Mouse (Mus musculus) G1E (cell line): ENCODE data around the gene Ociad2. TPM values are rescaled to one million over a fixed set of nuclear protein-coding genes. Genes with fewer than 3 reads are reported as not detected.

Experiments
- ATAC-seq: 2 replicates; pipeline ENCODE4 v1.8.0; 2016; ENCODE audit warnings: mild to moderate bottlenecking; ENCODE audit not compliant: insufficient number of reproducible peaks, poor library complexity, low FRiP score, severe bottlenecking; ENCODE audit errors: extremely low read depth
- DNase-seq: peaks from one replicate; pipeline ENCODE4 v3.0.0; 2012; ENCODE audit warnings: low spot score
- H3K27me3 ChIP-seq: 2 replicates; pipeline ENCODE4 v1.6.1; 2012; ENCODE audit warnings: mild to moderate bottlenecking, low read length, inconsistent platforms; ENCODE audit not compliant: insufficient read depth
- H3K36me3 ChIP-seq: replicated peaks from 2 replicates; pipeline ENCODE3; 2012; ENCODE audit warnings: mild to moderate bottlenecking, inconsistent platforms
- H3K4me1 ChIP-seq: 2 replicates; pipeline ENCODE4 v1.6.1; 2012; ENCODE audit warnings: low read depth, low read length, inconsistent platforms, mixed read lengths; ENCODE audit not compliant: insufficient read depth
- H3K4me3 ChIP-seq: 2 replicates; pipeline ENCODE4 v1.5.1; 2012; ENCODE audit warnings: low read depth, mild to moderate bottlenecking, inconsistent platforms, low read length, moderate library complexity, mixed read lengths
- H3K9me3 ChIP-seq: replicated peaks from 2 replicates; pipeline ENCODE4 v1.6.1; 2012; ENCODE audit warnings: inconsistent platforms
- CTCF ChIP-seq: IDR thresholded peaks from 2 replicates; pipeline ENCODE4 v1.5.1; 2012; ENCODE audit warnings: low read depth, low read length, inconsistent platforms, mixed read lengths
- GATA1 ChIP-seq: IDR thresholded peaks from 2 replicates; pipeline ENCODE4 v1.6.1; 2012; ENCODE audit warnings: borderline replicate concordance, low read length, inconsistent platforms, mixed read lengths
- GATA2 ChIP-seq: IDR thresholded peaks from 2 replicates; pipeline ENCODE4 v1.6.1; 2012; ENCODE audit warnings: low read depth, low read length, inconsistent platforms, borderline replicate concordance
- POLR2AphosphoS5 ChIP-seq: IDR thresholded peaks from 2 replicates; pipeline ENCODE4 v1.6.1; 2012; ENCODE audit warnings: low read depth, low read length, inconsistent platforms; ENCODE audit not compliant: insufficient replicate concordance
- TAL1 ChIP-seq: conservative IDR thresholded peaks from 2 replicates; pipeline ENCODE4 v1.6.1; 2012; ENCODE audit warnings: low read depth, low read length, inconsistent platforms, mixed read lengths
- polyA plus RNA-seq: library from polyadenylated mRNA; stranded (reverse); fragments of >175 nt; gene quantifications from 2 replicates; pipeline ENCODE4 v1.2.3, GENCODE M21; 2012
- total RNA-seq, 2 experiments: library from RNA; stranded (forward) in 1 of 2; stranded (reverse) in 1 of 2; fragments of 200-1000 nt in 1 of 2; fragments of >200 nt in 1 of 2; fragmentation: Nextera tagmentation in 1 of 2; gene quantifications; 2 replicates each; pipeline ENCODE4 v1.2.3; 2014 to 2017

Gene Ociad2
- total and polyA plus RNA-seq, 3 experiments, result 1.1 TPM; not detected in 2

GRCm38 (mm10) chr5:73359134-73359751 is 18.4 kb upstream of the Ociad2 start:
- Histone ChIP-seq H3K4me3 (no peak overlapping the region), H3K4me1 (peaks cover 28% of the 10 kb centered on the region), H3K27me3 (peaks cover 9% of the 10 kb centered on the region), H3K9me3 (no peaks in the 10 kb centered on the region), H3K36me3 (no peaks in the 10 kb centered on the region)
- no peak for DNase-seq
- TF ChIP-seq GATA2 (no peak), GATA1 (no peak), CTCF (no peak), POLR2AphosphoS5 (no peak), TAL1 (no peak)
- ATAC-seq, result no peak

DNA sequence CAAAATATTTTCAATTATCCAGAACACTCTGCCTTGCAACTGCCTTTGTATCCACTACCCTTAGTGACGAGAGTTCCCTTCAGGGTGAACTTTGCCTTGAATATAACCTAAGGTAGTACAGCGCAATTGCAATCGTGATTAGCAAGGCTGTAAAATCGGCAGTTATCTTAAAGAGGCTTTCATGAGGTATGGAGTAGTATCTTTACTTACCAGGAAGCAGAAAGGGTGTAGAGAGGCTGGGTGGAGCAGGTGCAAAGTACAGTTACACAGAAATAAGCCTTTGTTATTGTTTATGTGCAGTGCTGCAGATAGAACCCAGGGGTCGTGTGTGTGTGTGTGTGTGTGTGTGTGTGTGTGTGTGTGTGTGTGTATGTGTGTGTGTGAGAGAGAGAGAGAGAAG is 14.6 kb upstream of the Ociad2 start:
- peaks cover 48% of the 10 kb centered on the region for H3K4me1 ChIP-seq
- peak; percentile 78 for ATAC-seq

GRCm38 (mm10) chr5:73353978-73354377 is 13.2 kb upstream of the Ociad2 start:
- TF ChIP-seq TAL1 (peak; percentile 91), GATA1 (no peak)
- Histone ChIP-seq H3K9me3 (no peaks in the 10 kb centered on the region), H3K4me1 (peaks cover 47% of the 10 kb centered on the region), H3K4me3 (peak overlapping the region; percentile 62; the same call in 1 of the 2 replicates), H3K36me3 (no peaks in the 10 kb centered on the region), H3K27me3 (peaks cover 11% of the 10 kb centered on the region)
- ATAC-seq, result peak; percentile 45
- DNase-seq, result no peak

More for the DNA sequence above, 14.6 kb upstream of the Ociad2 start:
- H3K4me3 ChIP-seq, result no peak overlapping the region; the same call in 1 of the 2 replicates
- peak; percentile 45 for DNase-seq
- H3K9me3 ChIP-seq, result no peaks in the 10 kb centered on the region
- no peaks in the 10 kb centered on the region for H3K36me3 ChIP-seq
- peaks cover 7% of the 10 kb centered on the region for H3K27me3 ChIP-seq
- TF ChIP-seq TAL1, result peak; percentile 53
- TF ChIP-seq POLR2AphosphoS5, result no peak

- ATAC-seq, result no peak
- H3K27me3 ChIP-seq, result peaks cover 12% of the 10 kb centered on the region
- TF ChIP-seq GATA1, result no peak
- no peak for TF ChIP-seq GATA2
- TF ChIP-seq TAL1, result no peak
- no peak for TF ChIP-seq POLR2AphosphoS5
- TF ChIP-seq CTCF, result no peak
- DNase-seq, result no peak
- peak overlapping the region; percentile 6; the same call in 1 of the 2 replicates for H3K4me3 ChIP-seq
- peaks cover 47% of the 10 kb centered on the region for H3K4me1 ChIP-seq
- H3K9me3 ChIP-seq, result no peaks in the 10 kb centered on the region
- H3K36me3 ChIP-seq, result no peaks in the 10 kb centered on the region
Observed at GRCm38 (mm10) chr5:73353519-73353918, 12.7 kb upstream of the Ociad2 start.

- Histone ChIP-seq H3K4me3 (no peak overlapping the region), H3K27me3 (peaks cover 17% of the 10 kb centered on the region), H3K9me3 (no peaks in the 10 kb centered on the region), H3K4me1 (peaks cover 44% of the 10 kb centered on the region), H3K36me3 (no peaks in the 10 kb centered on the region)
- no peak for ATAC-seq
- no peak for DNase-seq
- TF ChIP-seq GATA1 (no peak), POLR2AphosphoS5 (no peak), CTCF (no peak), TAL1 (no peak), GATA2 (no peak)
Observed at GRCm38 (mm10) chr5:73351796-73352195, 11.0 kb upstream of the Ociad2 start.

DNA sequence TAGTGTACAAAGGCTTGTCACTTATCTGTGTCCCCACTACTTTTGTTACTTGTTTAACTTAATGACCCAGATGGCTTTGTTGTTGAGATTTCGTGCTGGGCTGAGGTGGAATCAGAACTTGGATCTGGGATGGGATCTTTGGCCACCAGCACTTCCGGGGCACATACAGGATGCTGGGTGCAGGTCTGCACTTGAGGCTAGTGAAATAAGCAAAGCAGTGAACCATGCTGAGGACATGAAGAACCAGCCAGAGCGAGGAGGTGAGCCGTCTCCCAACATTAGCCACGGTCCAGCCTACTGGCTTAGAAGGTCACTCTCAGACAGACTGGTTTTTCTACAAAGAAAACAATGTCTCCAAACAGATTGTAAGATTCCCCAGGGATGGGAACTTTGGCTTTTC is 8.7 kb upstream of the Ociad2 start:
- peaks cover 30% of the 10 kb centered on the region for H3K4me1 ChIP-seq
- no peak overlapping the region for H3K4me3 ChIP-seq
- ATAC-seq (no peak), DNase-seq (no peak)
- TF ChIP-seq TAL1, result no peak
- peaks cover 24% of the 10 kb centered on the region for H3K27me3 ChIP-seq
- H3K36me3 ChIP-seq, result no peaks in the 10 kb centered on the region
- no peaks in the 10 kb centered on the region for H3K9me3 ChIP-seq

GRCm38 (mm10) chr5:73345254-73345653 is 4.4 kb upstream of the Ociad2 start:
- no peak for DNase-seq
- TF ChIP-seq POLR2AphosphoS5, result no peak
- TF ChIP-seq TAL1, result no peak
- TF ChIP-seq CTCF, result no peak
- Histone ChIP-seq H3K27me3 (peaks cover 45% of the 10 kb centered on the region), H3K4me1 (peaks cover 9% of the 10 kb centered on the region), H3K4me3 (no peak overlapping the region), H3K36me3 (no peaks in the 10 kb centered on the region), H3K9me3 (no peaks in the 10 kb centered on the region)
- no peak for ATAC-seq
